Mouse (Mus musculus) liver, embryonic 15.5 days (tissue): ENCODE measurements around the gene Cdkn2a. TPM values are rescaled to one million over a fixed set of nuclear protein-coding genes. Genes with fewer than 3 reads are reported as not detected.

Source experiments
- ATAC-seq: fragments of 200-750 bp; cut with Nextera tagmentation; 2 replicates; pipeline ENCODE4 v1.8.0; 2017; ENCODE audit warnings: moderate number of reproducible peaks, mild to moderate bottlenecking, moderate library complexity; ENCODE audit not compliant: insufficient read depth
- H3K27ac ChIP-seq: fragments of 300-500 bp; sonication (generic); replicated peaks from 2 replicates; pipeline ENCODE4 v1.5.1; 2015; ENCODE audit warnings: mild to moderate bottlenecking, inconsistent platforms
- H3K27me3 ChIP-seq: fragments of 300-500 bp; sonication (generic); 2 replicates; pipeline ENCODE4 v1.6.1; 2015; ENCODE audit warnings: mild to moderate bottlenecking, inconsistent platforms
- H3K36me3 ChIP-seq: fragments of 300-500 bp; sonication (generic); replicated peaks from 2 replicates; pipeline ENCODE4 v1.6.1; 2015; ENCODE audit warnings: moderate library complexity, mild to moderate bottlenecking, inconsistent platforms
- H3K4me1 ChIP-seq: fragments of 300-500 bp; sonication (generic); replicated peaks from 2 replicates; pipeline ENCODE4 v1.6.1; 2015; ENCODE audit warnings: inconsistent platforms
- H3K4me2 ChIP-seq: fragments of 300-500 bp; sonication (generic); 2 replicates; pipeline ENCODE4 v1.6.1; 2015; ENCODE audit warnings: moderate library complexity, mild to moderate bottlenecking, inconsistent platforms
- H3K4me3 ChIP-seq: fragments of 300-500 bp; sonication (generic); replicated peaks from 2 replicates; pipeline ENCODE4 v1.5.1; 2015; ENCODE audit warnings: mild to moderate bottlenecking, inconsistent platforms
- H3K9ac ChIP-seq: fragments of 300-500 bp; sonication (generic); 2 replicates; pipeline ENCODE4 v1.6.1; 2015; ENCODE audit warnings: moderate library complexity, mild to moderate bottlenecking, inconsistent platforms
- H3K9me3 ChIP-seq: fragments of 300-500 bp; sonication (generic); replicated peaks from 2 replicates; pipeline ENCODE4 v1.6.1; 2016; ENCODE audit warnings: inconsistent platforms
- WGBS: fragments of 180-500 bp; shearing (Covaris S2); methylation state at CpG from one replicate; pipeline ENCODE4 v1.1.7; 2015; ENCODE audit warnings: mixed read lengths; ENCODE audit not compliant: insufficient replicate concordance; 5-methylcytosine and 5-hydroxymethylcytosine counted together
- polyA plus RNA-seq: library from polyadenylated mRNA; unstranded; fragments of >200 nt; fragmentation: Nextera tagmentation; extraction: Ambion mirVana; gene quantifications from 2 replicates; pipeline ENCODE4 v1.2.1, GENCODE M21; 2015

The Cdkn2a gene
- polyA plus RNA-seq = not detected in 2 replicates

DNA sequence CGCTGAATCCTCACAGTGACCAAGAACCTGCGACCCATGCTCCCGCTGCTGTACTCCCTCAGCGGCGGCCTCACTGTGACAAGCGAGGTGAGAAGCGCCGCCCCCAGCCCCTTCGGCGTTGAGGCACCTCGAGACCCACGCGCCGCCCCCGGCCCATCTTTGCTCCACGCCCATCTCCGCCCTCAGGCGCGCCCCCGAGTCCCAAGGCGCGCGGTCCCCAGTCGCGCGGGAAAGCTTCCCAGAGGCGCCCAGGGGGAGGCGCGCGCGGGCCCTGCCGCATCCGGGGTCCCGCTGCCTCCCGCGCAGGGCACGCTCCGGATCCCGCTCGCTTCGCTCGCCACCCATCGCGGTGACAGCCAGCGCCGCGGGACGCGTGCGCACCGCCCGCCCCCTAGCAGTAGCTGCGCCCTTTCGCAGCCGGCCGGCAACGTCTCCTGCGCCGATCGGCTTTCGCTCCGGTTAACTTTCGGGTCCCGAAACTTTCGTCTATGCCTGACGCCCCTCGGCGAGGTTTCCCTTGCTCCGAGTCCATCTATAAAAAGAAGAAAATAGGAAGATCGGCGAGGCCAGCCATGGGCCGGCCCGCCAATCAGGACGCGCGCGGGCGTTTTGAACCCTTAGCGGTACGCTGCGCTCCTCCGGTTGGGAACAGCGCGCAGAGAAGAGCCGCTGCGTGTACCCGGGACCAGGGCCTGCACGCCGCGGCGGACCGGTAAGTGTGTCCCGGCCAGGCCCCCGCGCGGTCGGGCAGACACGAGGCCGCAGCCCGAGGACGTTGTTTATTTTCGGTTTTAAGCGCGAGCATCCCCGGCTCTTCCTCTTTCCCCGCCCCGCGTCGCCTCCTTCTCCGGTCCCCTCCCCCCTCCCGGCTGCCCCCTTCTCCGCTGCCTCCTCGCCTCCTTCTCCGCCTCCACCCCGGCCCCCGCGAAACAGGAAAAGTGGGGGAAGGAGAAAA is at the start of gene Cdkn2a:
Cdkn2a (minus strand) TSS at position 168 of the 955 bp plus-strand sequence.
- WGBS = under 1% methylated on average over 117 of the region's 117 CpGs
- ATAC-seq = peak; percentile 34
- 0 out of 2 replicates have a peak, but pooled peaks cover 7% of the 10 kb centered on the region for H3K4me1 ChIP-seq
- no peak within 1 kb of the TSS for H3K27ac ChIP-seq
- H3K4me2 ChIP-seq = peak within 1 kb of the TSS; percentile 72
- H3K36me3 ChIP-seq = no peaks in the 10 kb centered on the region
- no peaks in the 10 kb centered on the region for H3K9me3 ChIP-seq
- H3K4me3 ChIP-seq = peak within 1 kb of the TSS; percentile 59
- peak within 1 kb of the TSS; percentile 2; the same call in 1 of the 2 replicates for H3K9ac ChIP-seq
- peaks cover 90% of the 10 kb centered on the region for H3K27me3 ChIP-seq

DNA sequence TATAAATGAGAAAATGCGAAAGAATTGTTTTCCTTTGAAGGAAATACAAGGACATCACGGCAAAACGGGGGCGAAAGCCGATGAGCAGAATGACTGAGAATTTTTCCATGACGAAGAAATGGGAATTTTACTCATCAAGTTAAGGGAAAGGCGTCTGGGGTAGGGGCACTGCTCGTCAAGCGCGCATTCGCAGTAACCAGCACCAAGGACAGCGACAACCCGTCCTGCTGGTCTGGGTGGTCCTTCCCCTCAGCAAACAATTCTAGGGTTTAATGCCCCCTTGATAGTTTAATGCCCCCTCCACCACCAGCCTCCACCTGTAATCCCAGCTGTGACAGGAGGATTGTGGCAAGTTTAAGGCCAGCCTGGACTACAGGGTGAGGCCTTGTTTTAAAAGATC is 19.0 kb upstream of the Cdkn2a start:
- no peak overlapping the region for H3K27ac ChIP-seq
- no peak overlapping the region for H3K4me2 ChIP-seq
- WGBS = 11% methylated on average over 13 of the region's 13 CpGs
- H3K4me1 ChIP-seq = peaks cover 12% of the 10 kb centered on the region
- H3K9me3 ChIP-seq = no peaks in the 10 kb centered on the region
- H3K9ac ChIP-seq = no peak overlapping the region
- ATAC-seq = no peak
- H3K27me3 ChIP-seq = peaks cover 58% of the 10 kb centered on the region
- no peak overlapping the region for H3K4me3 ChIP-seq
- no peaks in the 10 kb centered on the region for H3K36me3 ChIP-seq

DNA sequence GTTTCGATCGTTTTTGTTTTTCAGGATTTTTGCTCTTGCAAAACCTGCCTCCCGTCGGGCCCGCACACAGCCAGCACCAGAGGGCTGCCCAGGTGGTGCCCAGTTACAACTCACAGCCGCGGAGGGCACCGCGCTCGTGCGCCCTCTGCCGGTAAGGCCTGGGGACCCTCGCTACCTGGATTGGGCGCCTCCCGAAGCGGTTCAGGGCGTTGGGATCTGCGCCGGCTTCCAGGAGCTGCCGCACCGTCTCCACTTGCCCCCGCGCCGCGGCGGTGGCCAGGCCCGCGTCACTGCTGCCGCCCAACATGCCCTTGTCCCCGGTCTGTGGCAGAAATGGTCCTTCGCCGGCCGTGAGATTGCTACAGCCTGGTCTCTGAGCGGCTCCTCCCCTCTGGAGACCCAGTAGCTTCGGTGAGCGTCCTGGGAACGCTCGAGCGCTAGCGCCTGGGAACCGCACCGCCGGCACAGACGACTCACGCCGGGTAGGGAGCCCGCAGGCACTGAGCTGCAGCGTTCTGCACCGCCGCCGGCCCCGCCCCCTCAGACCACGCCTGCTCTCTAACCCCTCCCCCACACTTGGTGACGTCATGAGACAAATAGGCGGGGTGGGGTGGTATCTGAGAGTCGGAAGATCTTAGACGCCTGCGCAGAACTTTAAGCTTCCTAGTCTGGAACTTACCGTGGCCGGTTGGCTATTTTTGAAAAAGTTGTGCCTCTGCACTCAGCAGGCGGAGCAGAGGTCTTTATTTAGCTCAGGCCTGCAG is 16.2 kb upstream of the Cdkn2a start, which contains the start of gene Cdkn2b:
Cdkn2b (minus strand) TSS at position 549 of the 764 bp plus-strand sequence.
- peak; percentile 87 for ATAC-seq
- H3K4me1 ChIP-seq = peaks cover 12% of the 10 kb centered on the region
- no peak within 1 kb of the TSS for H3K27ac ChIP-seq
- H3K9ac ChIP-seq = 0 out of 2 replicates have a peak within 1 kb of the TSS, but pooled peaks have one; percentile 18
- no peaks in the 10 kb centered on the region for H3K36me3 ChIP-seq
- no peaks in the 10 kb centered on the region for H3K9me3 ChIP-seq
- peaks cover 84% of the 10 kb centered on the region for H3K27me3 ChIP-seq
- H3K4me2 ChIP-seq = peak within 1 kb of the TSS; percentile 92
- WGBS = under 1% methylated on average over 61 of the region's 61 CpGs
- H3K4me3 ChIP-seq = peak within 1 kb of the TSS; percentile 60

GRCm38 (mm10) chr4:89309996-89310395 is 15.5 kb upstream of the Cdkn2a start:
- ATAC-seq = no peak
- Histone ChIP-seq H3K27me3 (peaks cover 88% of the 10 kb centered on the region), H3K36me3 (no peaks in the 10 kb centered on the region), H3K4me1 (peaks cover 12% of the 10 kb centered on the region), H3K9me3 (no peaks in the 10 kb centered on the region), H3K9ac (no peak overlapping the region), H3K4me2 (peak overlapping the region; percentile 92), H3K27ac (no peak overlapping the region), H3K4me3 (no peak overlapping the region)
- 4% methylated on average over 11 of the region's 11 CpGs for WGBS

- 9% methylated on average over 3 of the region's 3 CpGs for whole genome bisulfite sequencing
- Histone ChIP-seq H3K27me3 (peaks cover 97% of the 10 kb centered on the region), H3K4me1 (peaks cover 12% of the 10 kb centered on the region), H3K4me2 (no peak overlapping the region), H3K36me3 (no peaks in the 10 kb centered on the region), H3K9ac (no peak overlapping the region), H3K27ac (no peak overlapping the region), H3K4me3 (no peak overlapping the region), H3K9me3 (no peaks in the 10 kb centered on the region)
- no peak for ATAC-seq
These were observed 13.5 kb upstream of the Cdkn2a start for GRCm38 (mm10) chr4:89308001-89308400.

DNA sequence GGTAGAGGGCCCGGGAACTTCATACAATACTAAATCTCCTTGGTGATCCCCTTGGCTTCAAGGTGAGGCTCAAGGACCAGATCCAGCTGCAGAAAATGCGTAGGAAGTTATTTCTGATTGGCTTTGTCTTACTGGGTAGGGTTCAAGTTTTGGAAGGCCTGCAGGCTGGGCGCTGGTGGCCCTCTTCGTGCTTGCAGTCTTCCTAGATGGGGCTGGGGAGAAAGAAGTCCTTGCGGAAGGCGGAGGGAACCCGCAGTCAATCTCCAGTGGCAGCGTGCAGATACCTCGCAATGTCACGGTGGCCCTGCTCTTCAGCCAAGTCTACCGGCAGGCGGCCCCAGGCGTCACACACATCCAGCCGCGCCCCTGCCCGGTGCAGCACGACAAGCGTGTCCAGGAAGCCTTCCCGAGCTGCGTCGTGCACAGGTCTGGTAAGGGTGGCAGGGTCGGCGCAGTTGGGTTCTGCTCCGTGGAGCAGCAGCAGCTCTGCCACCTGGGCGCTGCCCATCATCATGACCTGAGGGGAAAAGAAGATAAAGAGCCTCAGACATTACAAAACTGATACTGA is 12.4 kb upstream of the Cdkn2a start:
- peaks cover 96% of the 10 kb centered on the region for H3K27me3 ChIP-seq
- WGBS = 2% methylated on average over 25 of the region's 25 CpGs
- ATAC-seq = no peak

DNA sequence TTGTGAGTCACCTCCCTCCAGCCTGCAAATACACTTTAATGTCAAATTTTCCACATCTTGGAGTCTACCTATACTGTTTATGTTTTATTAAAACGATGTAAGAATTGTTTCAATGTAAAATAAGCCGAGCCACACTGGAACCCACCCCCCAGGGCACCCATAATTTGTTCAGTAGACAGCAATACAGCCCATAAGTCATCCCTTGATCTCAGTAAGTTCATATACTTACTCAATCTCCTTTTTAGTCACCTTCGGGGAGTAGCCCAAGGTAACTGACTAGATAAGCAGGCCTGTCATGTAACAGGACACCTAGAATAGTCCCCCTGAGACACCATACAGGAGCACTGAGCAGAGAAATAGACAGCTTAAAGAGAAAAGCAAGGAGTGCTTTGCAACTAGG is 11.2 kb upstream of the Cdkn2a start:
- WGBS = 4% methylated on average over 3 of the region's 3 CpGs
- no peak for ATAC-seq
- H3K27ac ChIP-seq = no peak overlapping the region
- H3K9ac ChIP-seq = no peak overlapping the region
- H3K9me3 ChIP-seq = no peaks in the 10 kb centered on the region
- H3K4me2 ChIP-seq = no peak overlapping the region
- H3K27me3 ChIP-seq = peaks cover 92% of the 10 kb centered on the region
- H3K36me3 ChIP-seq = no peaks in the 10 kb centered on the region
- H3K4me1 ChIP-seq = peaks cover 8% of the 10 kb centered on the region
- H3K4me3 ChIP-seq = no peak overlapping the region

More for the DNA sequence above, 12.4 kb upstream of the Cdkn2a start:
- peaks cover 12% of the 10 kb centered on the region for H3K4me1 ChIP-seq
- no peaks in the 10 kb centered on the region for H3K36me3 ChIP-seq
- H3K9me3 ChIP-seq = no peaks in the 10 kb centered on the region
- H3K4me3 ChIP-seq = no peak overlapping the region
- no peak overlapping the region for H3K27ac ChIP-seq
- H3K9ac ChIP-seq = no peak overlapping the region
- H3K4me2 ChIP-seq = no peak overlapping the region

DNA sequence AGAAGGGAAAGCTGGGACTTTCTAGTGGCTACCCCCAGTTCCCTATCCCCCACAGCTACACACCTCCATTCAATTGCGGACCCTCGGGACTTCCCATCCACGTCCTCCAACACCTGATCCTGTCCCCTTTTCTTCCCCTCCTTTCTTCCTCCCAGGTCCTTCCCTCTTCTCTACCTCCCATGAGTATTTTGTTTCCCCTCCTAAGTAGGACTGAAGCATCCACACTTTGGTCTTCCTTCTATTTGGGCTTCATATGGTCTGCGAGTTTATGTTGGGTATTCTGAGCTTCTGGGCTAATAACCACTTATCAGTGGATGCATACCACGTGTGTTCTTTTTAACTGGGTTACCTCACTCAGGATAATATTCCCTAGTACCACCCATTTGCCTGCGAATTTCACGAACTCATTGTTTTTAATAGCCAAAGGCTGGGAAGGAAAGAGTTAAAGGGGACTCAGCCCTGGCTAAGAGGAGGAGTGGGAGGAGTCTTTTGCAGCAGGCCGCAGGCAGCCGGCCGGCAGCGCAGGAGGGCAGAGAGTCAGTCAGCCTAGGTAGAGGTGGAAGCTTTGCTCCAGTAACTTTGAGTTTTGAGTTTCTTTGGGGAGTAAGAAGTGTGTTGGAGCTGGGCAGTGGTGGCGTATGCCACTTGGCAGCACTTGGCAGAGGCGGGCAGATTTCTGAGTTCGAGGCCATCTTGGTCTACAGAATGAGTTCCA is 9.0 kb upstream of the Cdkn2a start:
- Histone ChIP-seq H3K4me2 (no peak overlapping the region), H3K4me1 (no peaks in the 10 kb centered on the region), H3K36me3 (no peaks in the 10 kb centered on the region), H3K9ac (no peak overlapping the region), H3K27ac (no peak overlapping the region), H3K4me3 (no peak overlapping the region), H3K27me3 (peaks cover 90% of the 10 kb centered on the region), H3K9me3 (no peaks in the 10 kb centered on the region)
- no peak for ATAC-seq
- 3% methylated on average over 14 of the region's 14 CpGs for WGBS

DNA sequence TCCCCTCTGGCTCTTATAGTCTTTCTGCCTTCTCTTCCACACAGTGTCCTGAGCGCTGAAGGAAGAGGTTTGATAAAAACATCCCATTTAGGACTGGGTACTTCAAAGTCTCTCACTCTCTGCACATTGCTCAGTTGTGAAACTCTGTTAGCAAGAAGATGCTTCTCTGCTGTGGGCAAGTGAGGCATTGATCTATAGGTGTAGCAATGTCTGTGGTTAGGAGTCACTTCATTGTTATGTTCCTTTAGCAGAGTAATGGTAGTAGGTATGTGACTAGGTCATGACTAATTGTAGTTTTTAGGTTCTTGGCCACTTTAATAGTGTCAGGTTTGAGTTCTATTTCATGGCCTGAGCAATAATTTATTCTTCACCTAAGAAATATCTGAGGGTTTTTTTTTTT is 7.7 kb upstream of the Cdkn2a start:
- ATAC-seq = no peak
- H3K27me3 ChIP-seq = peaks cover 87% of the 10 kb centered on the region
- no peak overlapping the region for H3K9ac ChIP-seq
- no peaks in the 10 kb centered on the region for H3K9me3 ChIP-seq
- no peak overlapping the region for H3K27ac ChIP-seq
- H3K4me3 ChIP-seq = no peak overlapping the region
- H3K4me1 ChIP-seq = no peaks in the 10 kb centered on the region
- 10% methylated on average over 1 of the region's 1 CpGs for WGBS
- H3K36me3 ChIP-seq = no peaks in the 10 kb centered on the region
- no peak overlapping the region for H3K4me2 ChIP-seq

- H3K36me3 ChIP-seq = no peaks in the 10 kb centered on the region
- no peak overlapping the region for H3K9ac ChIP-seq
- no peak overlapping the region for H3K27ac ChIP-seq
- no peak for ATAC-seq
- peaks cover 88% of the 10 kb centered on the region for H3K27me3 ChIP-seq
- no peaks in the 10 kb centered on the region for H3K9me3 ChIP-seq
- no peaks in the 10 kb centered on the region for H3K4me1 ChIP-seq
- H3K4me2 ChIP-seq = no peak overlapping the region
- WGBS = 5% methylated on average over 2 of the region's 2 CpGs
- no peak overlapping the region for H3K4me3 ChIP-seq
These were observed 5.3 kb upstream of the Cdkn2a start for GRCm38 (mm10) chr4:89299721-89300120.
